Comparison of ENCODE assay signal across 9 mouse cellular contexts in genomic region chr11:101891451-101891850, GRCm38 (mm10). TPM values are rescaled to one million over a fixed set of nuclear protein-coding genes. Genes with fewer than 3 reads are reported as not detected.
DNase-seq lines count a peak whose midpoint lies in the region; ATAC-seq lines count a peak whose summit lies in the region.
"Had no signal": no experiment of that assay in that cellular context is flagged by ENCODE, and none has a peak within 500 bp of the region (broad histone marks: within the 10 kb centered on the region; RNA-seq: fewer than 3 reads in every experiment).

No protein-coding gene starts in this region.

- no peaks in the 10 kb centered on the region for H3K9me3 ChIP-seq in midbrain, embryonic 14.5 days (ENCODE audit: control insufficient read depth, low read length)
- H3K9me3 ChIP-seq in midbrain, embryonic 11.5 days (ENCODE audit: control insufficient read depth, low read length) = no peaks in the 10 kb centered on the region
- H3K9me3 ChIP-seq in heart, embryonic 12.5 days (replicated peaks) = no peaks in the 10 kb centered on the region
- H3K9me3 ChIP-seq in limb, embryonic 15.5 days = no peaks in the 10 kb centered on the region
- H3K9me3 ChIP-seq: liver, embryonic 13.5 days had no signal

- no peak overlapping the region for H3K4me2 ChIP-seq in midbrain, embryonic 14.5 days (ENCODE audit: low read length)
- no peak overlapping the region for H3K4me2 ChIP-seq in midbrain, embryonic 11.5 days
- H3K4me2 ChIP-seq in heart, embryonic 12.5 days = peak overlapping the region; percentile 58
- H3K4me2 ChIP-seq in limb, embryonic 15.5 days = peak overlapping the region; percentile 31
- H3K4me2 ChIP-seq: liver, embryonic 13.5 days had no signal

- 16% methylated on average over 11 of the region's 11 CpGs for WGBS in midbrain, embryonic 14.5 days
- WGBS in midbrain, embryonic 11.5 days = 35% methylated on average over 11 of the region's 11 CpGs
- 15% methylated on average over 11 of the region's 11 CpGs for WGBS in heart, embryonic 12.5 days
- 6% methylated on average over 11 of the region's 11 CpGs for WGBS in limb, embryonic 15.5 days

- no peak for ATAC-seq in midbrain, embryonic 14.5 days (ENCODE audit: low FRiP score, low TSS enrichment)
- no peak for ATAC-seq in midbrain, embryonic 11.5 days (ENCODE audit: low FRiP score)
- no peak for ATAC-seq in heart, embryonic 12.5 days (ENCODE audit: insufficient number of reproducible peaks, low FRiP score)
- ATAC-seq in limb, embryonic 15.5 days (ENCODE audit: insufficient number of reproducible peaks, low FRiP score, low TSS enrichment, low read depth) = no peak

- no peak overlapping the region for H3K9ac ChIP-seq in midbrain, embryonic 14.5 days (replicated peaks; ENCODE audit: low read length)
- no peak overlapping the region for H3K9ac ChIP-seq in midbrain, embryonic 11.5 days (ENCODE audit: low read length)
- peak overlapping the region; percentile 59 for H3K9ac ChIP-seq in heart, embryonic 12.5 days
- H3K9ac ChIP-seq in limb, embryonic 15.5 days = no peak overlapping the region
- H3K9ac ChIP-seq: liver, embryonic 13.5 days had no signal

- peaks cover 21% of the 10 kb centered on the region for H3K4me1 ChIP-seq in midbrain, embryonic 14.5 days (ENCODE audit: control insufficient read depth, insufficient read depth, low read length)
- peaks cover 6% of the 10 kb centered on the region for H3K4me1 ChIP-seq in midbrain, embryonic 11.5 days (ENCODE audit: control insufficient read depth, insufficient read depth, low read length)
- H3K4me1 ChIP-seq in heart, embryonic 12.5 days (replicated peaks) = peaks cover 61% of the 10 kb centered on the region
- peaks cover 53% of the 10 kb centered on the region for H3K4me1 ChIP-seq in limb, embryonic 15.5 days
- H3K4me1 ChIP-seq: liver, embryonic 13.5 days had no signal

- no peak overlapping the region for H3K4me3 ChIP-seq in midbrain, embryonic 14.5 days (replicated peaks; ENCODE audit: low read depth, low read length)
- H3K4me3 ChIP-seq in midbrain, embryonic 11.5 days (ENCODE audit: low read depth, low read length) = no peak overlapping the region
- peak overlapping the region; percentile 38 for H3K4me3 ChIP-seq in heart, embryonic 12.5 days
- peak overlapping the region; percentile 4; the same call in 1 of the 2 replicates for H3K4me3 ChIP-seq in limb, embryonic 15.5 days
- H3K4me3 ChIP-seq: liver, embryonic 13.5 days had no signal

- no peaks in the 10 kb centered on the region for H3K36me3 ChIP-seq in midbrain, embryonic 14.5 days (ENCODE audit: control insufficient read depth, insufficient read depth, low read length)
- H3K36me3 ChIP-seq in midbrain, embryonic 11.5 days (ENCODE audit: control insufficient read depth, insufficient read depth, low read length) = no peaks in the 10 kb centered on the region
- no peaks in the 10 kb centered on the region for H3K36me3 ChIP-seq in heart, embryonic 12.5 days
- no peaks in the 10 kb centered on the region for H3K36me3 ChIP-seq in limb, embryonic 15.5 days
- H3K36me3 ChIP-seq: liver, embryonic 13.5 days had no signal

- no peak overlapping the region for H3K27ac ChIP-seq in midbrain, embryonic 14.5 days (replicated peaks; ENCODE audit: low read depth, low read length)
- H3K27ac ChIP-seq in midbrain, embryonic 11.5 days (ENCODE audit: low read depth, low read length) = no peak overlapping the region
- H3K27ac ChIP-seq in heart, embryonic 12.5 days (ENCODE audit: poor library complexity, severe bottlenecking) = peak overlapping the region; percentile 6; the same call in 1 of the 2 replicates
- 0 out of 2 replicates have a peak overlapping the region, but pooled peaks have one; percentile 19 for H3K27ac ChIP-seq in limb, embryonic 15.5 days
- H3K27ac ChIP-seq: liver, embryonic 13.5 days had no signal

- peak; percentile 19 for DNase-seq in gastrocnemius, adult 18-20 months (ENCODE audit: low spot score)
- no peak for DNase-seq in gastrocnemius, adult 8-10 months (ENCODE audit: low spot score in 2 of 2)
- DNase-seq in midbrain, embryonic 14.5 days = peak; percentile 59
- DNase-seq in midbrain, embryonic 11.5 days (ENCODE audit: low spot score, missing footprints) = no peak
- DNase-seq in thymus, postnatal 4 days = no peak
- DNase-seq in embryo, embryonic 10.5 days (ENCODE audit: low spot score) = no peak
- DNase-seq: liver, embryonic 13.5 days had no signal

- H3K27me3 ChIP-seq in midbrain, embryonic 14.5 days (ENCODE audit: control insufficient read depth, insufficient read depth, low read length) = no peaks in the 10 kb centered on the region
- peaks cover 3% of the 10 kb centered on the region; the same call in 1 of the 2 replicates for H3K27me3 ChIP-seq in midbrain, embryonic 11.5 days (ENCODE audit: control insufficient read depth, insufficient read depth, low read length)
- peaks cover 12% of the 10 kb centered on the region; the same call in 1 of the 2 replicates for H3K27me3 ChIP-seq in heart, embryonic 12.5 days (replicated peaks)
- H3K27me3 ChIP-seq in limb, embryonic 15.5 days = peaks cover 24% of the 10 kb centered on the region; the same call in 1 of the 2 replicates

RNA-seq across cellular contexts. Expression of gene Meox1, which starts 2.7 kb away (rescaled TPM):
- 1 to 10 TPM; 1.3 to 3.8 TPM for total RNA-seq in gastrocnemius, adult 18-20 months (2021)
- 1 to 10 TPM; 1.1 to 2.4 (median 1.8) TPM for total RNA-seq in gastrocnemius, adult 8-10 months (2022)
- polyA plus RNA-seq in midbrain, embryonic 14.5 days (2014; fragmentation: Nextera tagmentation; extraction: Ambion mirVana) = 0.25 and 0.40 TPM in 2 replicates
- 0.29 TPM in 1 of 2 replicates, not detected in the other for polyA plus RNA-seq in midbrain, embryonic 11.5 days (2014; fragmentation: Nextera tagmentation; extraction: Ambion mirVana)
- polyA plus RNA-seq in heart, embryonic 12.5 days (2016; fragmentation: Nextera tagmentation; extraction: Ambion mirVana) = 22.7 and 24.1 TPM in 2 replicates
- polyA plus RNA-seq in limb, embryonic 15.5 days (2015; fragmentation: Nextera tagmentation; extraction: Ambion mirVana) = 15.8 and 18.6 TPM in 2 replicates

Comparison
In these comparisons a context has a peak if more than half of its experiments do, and no peak if none do; other contexts are left out.
1. DNase-seq: peak in gastrocnemius, adult 18-20 months (single experiment) and midbrain, embryonic 14.5 days (single experiment); none in gastrocnemius, adult 8-10 months (0 of 2), midbrain, embryonic 11.5 days (single experiment), thymus, postnatal 4 days (single experiment) and embryo, embryonic 10.5 days (single experiment).
2. H3K27ac ChIP-seq: peak in heart, embryonic 12.5 days (single experiment) and limb, embryonic 15.5 days (single experiment); none in midbrain, embryonic 14.5 days (single experiment) and midbrain, embryonic 11.5 days (single experiment).
3. H3K4me2 ChIP-seq: peak in heart, embryonic 12.5 days (single experiment) and limb, embryonic 15.5 days (single experiment); none in midbrain, embryonic 14.5 days (single experiment) and midbrain, embryonic 11.5 days (single experiment).
4. H3K4me3 ChIP-seq: peak in heart, embryonic 12.5 days (single experiment) and limb, embryonic 15.5 days (single experiment); none in midbrain, embryonic 14.5 days (single experiment) and midbrain, embryonic 11.5 days (single experiment).
5. RNA of gene Meox1, which starts 2.7 kb away (polyA plus RNA-seq): 22.7 to 24.1 TPM in heart, embryonic 12.5 days and 15.8 to 18.6 TPM in limb, embryonic 15.5 days; 0.29 TPM in midbrain, embryonic 11.5 days and 0.25 to 0.40 TPM in midbrain, embryonic 14.5 days; every median in the first group is over 10 times any median in the second.